Mouse (Mus musculus): ENCODE results near the gene Pbx2.

The Pbx2 gene

DNA sequence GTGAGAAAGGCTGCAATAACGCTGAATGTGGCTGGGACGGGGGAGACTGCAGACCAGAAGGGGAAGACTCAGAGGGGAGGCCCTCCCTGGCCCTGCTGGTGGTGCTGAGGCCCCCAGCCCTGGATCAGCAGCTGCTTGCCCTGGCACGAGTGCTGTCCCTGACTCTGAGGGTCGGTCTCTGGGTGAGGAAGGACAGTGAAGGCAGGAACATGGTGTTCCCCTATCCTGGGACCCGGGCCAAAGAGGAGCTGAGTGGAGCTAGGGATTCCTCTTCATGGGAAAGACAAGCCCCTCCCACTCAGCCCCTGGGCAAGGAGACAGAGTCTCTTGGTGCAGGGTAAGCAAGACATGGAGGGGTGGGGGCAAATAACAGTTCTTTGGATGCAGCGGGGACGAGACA is 7.7 kb upstream of the Pbx2 start:
- DNase-seq, result peak; percentile 27

- no peak for DNase-seq
These were observed 7.2 kb upstream of the Pbx2 start for GRCm38 (mm10) chr17:34583819-34584218.

DNA sequence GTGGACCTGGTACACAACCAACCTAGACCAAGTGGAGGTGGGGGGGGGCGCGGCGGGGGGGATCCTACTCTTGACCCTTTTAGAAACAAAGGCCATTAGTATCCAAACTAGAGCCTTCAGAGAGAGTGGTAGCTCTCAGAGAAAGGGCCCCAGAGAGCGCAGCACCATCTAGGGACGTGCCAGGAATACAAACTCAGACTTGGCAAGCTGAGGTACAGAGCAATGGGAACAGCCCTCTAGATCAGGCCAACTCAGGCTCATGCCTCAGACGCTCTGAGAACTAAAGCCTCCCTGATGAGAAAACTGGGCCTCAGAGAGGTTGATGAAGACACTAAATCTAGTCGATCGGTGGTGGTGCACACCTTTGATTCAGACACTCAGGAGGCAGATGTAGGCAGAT is 5.9 kb upstream of the Pbx2 start:
- peak; percentile 18 for DNase-seq

- no peak for DNase-seq
These were observed 4.9 kb upstream of the Pbx2 start for GRCm38 (mm10) chr17:34585877-34586771.

DNA sequence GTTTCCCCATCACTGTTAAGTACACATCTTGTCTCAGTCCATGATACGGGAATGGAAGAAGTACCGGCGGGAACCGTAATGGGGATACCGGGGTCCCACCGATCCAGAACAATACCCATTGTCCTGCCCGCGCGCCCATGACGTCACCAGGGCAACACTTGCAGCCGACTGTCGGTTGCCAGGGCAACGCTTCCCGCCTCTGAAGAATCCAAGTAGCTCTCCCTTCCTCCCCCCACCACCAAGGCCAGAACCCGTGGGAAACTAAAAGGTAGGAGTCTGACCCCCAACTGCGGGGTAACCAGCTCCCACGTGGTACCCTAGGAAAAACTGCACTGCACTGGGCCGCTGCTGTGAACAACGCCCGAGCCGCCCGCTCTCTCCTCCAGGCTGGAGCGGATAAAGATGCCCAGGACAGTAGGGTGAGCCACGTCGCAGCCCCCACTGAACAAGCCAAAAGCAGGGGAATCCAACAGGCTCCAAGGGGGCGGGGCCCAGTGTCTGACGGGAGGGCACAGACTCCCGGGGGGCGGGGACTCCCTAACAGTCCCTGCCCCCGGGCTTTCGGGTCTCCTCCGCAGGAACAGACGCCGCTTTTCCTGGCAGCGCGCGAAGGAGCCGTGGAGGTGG is 4.2 kb upstream of the Pbx2 start:
- DNase-seq, result peak; percentile 86

DNA sequence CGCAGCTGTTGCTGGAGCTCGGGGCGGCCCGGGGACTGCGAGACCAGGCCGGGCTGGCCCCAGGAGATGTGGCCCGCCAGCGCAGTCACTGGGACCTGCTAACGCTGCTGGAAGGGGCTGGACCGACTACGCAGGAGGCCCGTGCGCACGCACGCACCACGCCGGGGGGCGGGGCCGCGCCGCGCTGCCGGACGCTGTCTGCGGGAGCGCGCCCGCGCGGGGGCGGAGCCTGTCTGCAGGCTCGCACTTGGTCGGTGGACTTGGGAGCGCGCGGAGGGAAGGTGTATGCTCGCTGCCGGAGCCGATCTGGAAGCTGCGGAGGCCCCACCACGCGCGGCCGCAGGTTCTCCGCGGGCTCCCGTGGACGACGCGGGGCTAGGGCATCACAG is 3.6 kb upstream of the Pbx2 start:
- DNase-seq, result peak; percentile 98

DNA sequence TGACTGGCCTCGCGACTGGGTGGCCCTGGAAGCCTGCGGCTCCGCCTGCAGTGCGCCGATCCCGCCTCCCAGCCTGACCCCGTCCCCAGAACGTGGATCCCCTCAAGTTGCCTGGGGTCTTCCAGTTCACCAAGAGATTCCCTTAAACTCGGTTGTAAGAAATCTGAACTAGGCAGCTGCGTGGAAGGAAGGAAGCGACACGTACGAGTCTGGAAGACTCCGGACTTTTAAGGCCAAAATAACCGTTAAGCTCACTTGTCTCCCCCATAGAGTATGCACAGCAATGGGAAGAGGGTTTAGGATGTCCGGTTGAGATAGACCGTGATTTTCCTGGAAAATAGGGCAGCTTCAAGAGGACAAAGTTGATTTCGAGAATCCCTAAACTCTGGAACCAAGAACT is 3.3 kb upstream of the Pbx2 start:
- no peak for DNase-seq

DNA sequence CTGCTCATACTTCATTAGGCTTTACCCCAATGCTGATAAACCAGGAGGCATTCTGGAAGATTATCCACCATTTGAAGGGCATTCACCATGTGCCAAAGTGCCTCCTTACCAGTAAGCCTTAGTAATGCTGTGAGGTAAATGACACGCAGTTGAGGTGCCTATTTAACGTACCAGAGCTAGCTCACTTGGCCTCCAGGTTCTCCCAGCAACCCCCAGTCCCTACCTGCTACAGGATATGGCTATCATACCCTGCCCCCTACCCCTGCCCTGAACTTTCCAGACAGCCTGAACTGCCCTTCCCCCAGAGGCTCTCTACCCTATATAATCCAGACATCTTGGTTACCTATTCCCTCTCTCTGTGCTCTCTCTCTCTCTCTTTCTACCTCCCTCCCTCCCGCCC is 2.3 kb upstream of the Pbx2 start:
- peak; percentile 19 for DNase-seq

- DNase-seq, result peak; percentile 11
These were observed 1.9 kb upstream of the Pbx2 start for GRCm38 (mm10) chr17:34589206-34589605.

- DNase-seq, result peak; percentile 33
These were observed 1.4 kb upstream of the Pbx2 start, which contains the start of gene Gpsm3 for GRCm38 (mm10) chr17:34589681-34590101. Gene Gpsm3, plus strand, starts transcription at chr17:34589806.

GRCm38 (mm10) chr17:34590154-34590987 is 695 bp upstream of the Pbx2 start:
- peak; percentile 41 for DNase-seq

DNA sequence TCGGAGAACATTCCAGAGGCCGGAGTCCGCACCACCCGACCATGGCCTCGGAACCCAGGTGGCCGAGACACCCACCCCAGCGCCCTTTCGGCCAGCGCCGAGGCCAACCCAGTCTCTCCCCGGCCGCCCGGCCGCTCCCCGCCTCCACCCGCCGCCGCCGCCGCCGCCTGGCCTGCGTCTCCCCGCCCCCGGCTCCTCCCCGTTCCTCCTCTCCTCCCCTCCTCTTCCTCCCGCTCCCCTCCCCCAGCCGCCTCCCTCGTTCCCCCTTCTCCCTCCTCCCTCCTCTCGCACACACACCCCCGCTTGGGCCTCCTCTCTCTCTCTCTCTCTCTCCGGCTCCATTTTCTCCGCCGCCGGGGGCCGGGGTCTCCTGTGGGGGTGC is 919 bp downstream of the Pbx2 start:
- peak; percentile 82 for DNase-seq

GRCm38 (mm10) chr17:34592581-34593549 is 1.8 kb downstream of the Pbx2 start:
- peak; percentile 59 for DNase-seq

DNA sequence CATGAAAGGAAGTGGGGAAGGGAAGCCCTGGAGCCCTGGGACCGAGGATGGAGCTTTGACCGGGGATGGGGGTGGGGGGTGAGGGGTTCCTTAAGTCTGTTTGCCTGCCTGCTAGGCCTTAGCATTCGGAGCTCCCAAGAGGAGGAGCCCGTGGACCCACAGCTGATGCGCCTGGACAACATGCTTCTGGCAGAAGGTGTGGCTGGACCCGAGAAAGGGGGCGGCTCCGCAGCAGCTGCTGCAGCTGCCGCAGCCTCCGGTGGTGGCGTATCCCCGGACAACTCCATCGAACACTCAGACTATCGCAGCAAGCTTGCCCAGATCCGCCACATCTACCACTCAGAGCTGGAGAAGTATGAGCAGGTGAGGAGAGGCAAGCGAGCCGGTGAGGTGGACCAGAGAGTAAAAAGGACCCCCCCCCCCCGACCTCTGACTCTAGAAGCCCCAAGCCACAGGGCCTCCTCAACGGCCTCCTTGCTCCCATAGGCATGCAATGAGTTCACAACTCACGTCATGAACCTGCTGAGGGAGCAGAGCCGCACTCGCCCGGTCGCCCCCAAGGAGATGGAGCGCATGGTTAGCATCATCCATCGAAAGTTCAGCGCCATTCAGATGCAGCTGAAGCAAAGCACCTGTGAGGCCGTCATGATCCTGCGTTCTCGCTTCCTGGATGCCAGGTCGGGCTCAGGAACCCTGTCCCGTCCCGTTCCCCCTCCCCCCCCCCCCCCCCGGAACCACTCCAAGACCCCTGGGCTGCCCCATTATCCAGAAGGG is 2.9 kb downstream of the Pbx2 start:
- peak; percentile 29 for DNase-seq

GRCm38 (mm10) chr17:34596098-34596497 is 5.0 kb downstream of the Pbx2 start:
- no peak for DNase-seq

- peak; percentile 17 for DNase-seq
These were observed 6.6 kb downstream of the Pbx2 start, which contains the start of gene Ager for GRCm38 (mm10) chr17:34597566-34598095. Gene Ager, plus strand, starts transcription at chr17:34597862.

GRCm38 (mm10) chr17:34599891-34600290 is 8.8 kb downstream of the Pbx2 start:
- no peak for DNase-seq

DNA sequence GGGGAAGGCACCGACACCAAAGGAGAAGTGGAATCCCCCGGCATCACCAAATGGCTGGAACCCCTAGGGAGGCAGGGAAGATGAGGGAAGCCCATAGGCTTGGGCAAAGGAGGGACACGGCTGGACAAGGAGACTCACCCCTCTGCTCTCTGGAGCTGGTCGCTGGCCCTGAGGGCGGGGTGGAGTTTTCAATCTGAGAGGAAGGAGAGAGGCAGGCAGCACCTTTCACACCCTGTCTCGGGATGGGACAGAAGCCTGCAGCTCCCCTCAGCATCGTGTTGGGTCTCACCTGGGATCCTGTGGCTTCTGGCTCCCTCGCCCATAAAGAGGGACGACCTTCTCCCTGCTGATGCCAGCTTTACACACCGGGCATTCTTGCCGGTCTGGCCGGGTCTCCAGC is 10.7 kb downstream of the Pbx2 start:
- DNase-seq, result peak; percentile 38

DNA sequence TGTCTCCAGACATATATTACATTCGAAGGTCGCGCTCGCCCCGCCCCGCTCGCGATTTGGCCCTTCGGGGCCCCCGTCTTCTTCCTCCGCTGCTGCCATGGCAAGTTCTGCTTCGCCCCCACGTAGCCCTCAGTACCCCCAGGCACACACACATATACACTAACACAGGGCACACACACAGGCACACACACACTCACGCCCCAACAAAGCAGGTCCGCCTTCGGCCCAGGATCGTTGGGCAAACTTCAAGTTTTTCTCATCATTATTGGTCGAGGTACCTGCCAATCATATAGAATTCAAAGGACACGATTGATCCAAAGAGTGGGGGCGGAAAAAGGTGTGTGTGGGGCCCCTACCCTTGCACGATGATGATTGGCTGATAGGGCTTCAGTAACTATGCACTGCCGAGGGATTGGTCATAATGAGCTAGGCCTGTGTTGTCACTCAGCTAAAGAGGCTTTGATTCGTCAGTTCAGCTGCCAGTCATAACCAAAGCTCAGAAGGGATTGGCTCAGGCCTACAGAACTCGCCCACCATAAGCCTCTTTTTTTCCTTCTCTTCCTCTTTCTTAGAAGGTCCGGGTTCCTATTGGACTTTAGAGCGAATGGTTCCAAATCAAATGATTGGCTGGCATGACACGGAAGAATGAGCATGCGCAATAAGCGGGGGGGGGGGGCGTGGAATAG is 12.5 kb downstream of the Pbx2 start, which contains the start of gene Rnf5:
Gene Rnf5, minus strand, starts transcription at position 316 of the 686 bp plus-strand sequence.
- peak; percentile 99 for DNase-seq

DNA sequence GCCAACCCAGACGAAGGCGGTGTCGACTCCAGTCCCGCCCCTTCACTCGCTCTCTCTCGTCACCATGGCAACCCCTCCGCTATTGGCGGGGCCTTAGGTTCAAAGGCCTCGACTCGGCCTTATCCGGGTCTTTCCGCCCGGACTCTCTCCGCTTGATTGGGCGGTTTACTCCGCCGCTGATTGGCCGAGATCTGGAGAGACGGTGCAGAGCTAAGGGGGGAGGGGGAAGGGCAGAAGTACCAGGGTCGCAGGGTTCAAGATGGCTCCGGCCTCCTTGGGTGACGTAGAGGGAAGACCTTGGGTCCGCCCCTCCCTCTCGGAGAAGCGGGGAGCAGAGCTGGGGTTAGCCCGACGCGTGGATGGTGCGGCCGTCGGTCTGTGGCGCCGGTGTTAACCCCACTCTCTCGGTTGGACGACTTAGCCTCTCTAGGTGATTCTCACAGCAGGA is 13.0 kb downstream of the Pbx2 start, which contains the start of gene Agpat1:
Gene Agpat1, plus strand, starts transcription at position 202 of the 448 bp plus-strand sequence.
- peak; percentile 98 for DNase-seq
